Mouse (Mus musculus) neutrophil, adult 65 days (primary cell): ENCODE results near the gene St3gal2. TPM values are rescaled to one million over a fixed set of nuclear protein-coding genes. Genes with fewer than 3 reads are reported as not detected.

Source experiments
- total RNA-seq: library from RNA; stranded (reverse); gene quantifications from 2 replicates; pipeline ENCODE4 v1.2.4, GENCODE M21; 2023

The St3gal2 gene
- total RNA-seq: 31.8 and 34.4 TPM in 2 replicates

GRCm38 (mm10) chr8:110919341-110920031 lies at the start of gene St3gal2:
St3gal2 (plus strand) TSS chr8:110919922.

GRCm38 (mm10) chr8:110901839-110902578 lies 17.7 kb upstream of the St3gal2 start, which contains the start of gene Fuk:
Fuk (minus strand) TSS chr8:110902488.

GRCm38 (mm10) chr8:110997547-110998531 lies 78.1 kb downstream of the St3gal2 start, which contains the start of gene Ddx19a:
Ddx19a (minus strand) TSS chr8:110997800.

Other genes with a start within 250 kb of the St3gal2 start
- 0.54 and 1.00 TPM in 2 replicates for gene Mtss1l, start 198.4 kb upstream of the St3gal2 start, total RNA-seq
- not detected in 2 replicates for gene Il34, start 114.0 kb upstream of the St3gal2 start, total RNA-seq
- 31.1 and 42.8 TPM in 2 replicates for gene Cog4, start 73.3 kb upstream of the St3gal2 start, total RNA-seq
- 53.5 and 66.2 TPM in 2 replicates for gene Sf3b3, start 73.1 kb upstream of the St3gal2 start, total RNA-seq
- 7.5 and 8.5 TPM in 2 replicates for gene Fuk, start 17.4 kb upstream of the St3gal2 start, total RNA-seq
- gene Ddx19a, start 77.9 kb downstream of the St3gal2 start, total RNA-seq: 31.7 and 33.6 TPM in 2 replicates
- gene Ddx19b, start 111.8 kb downstream of the St3gal2 start, total RNA-seq: 6.4 and 9.7 TPM in 2 replicates
- gene Aars, start 113.2 kb downstream of the St3gal2 start, total RNA-seq: 25.9 and 32.6 TPM in 2 replicates
- gene Exosc6, start 136.4 kb downstream of the St3gal2 start, total RNA-seq: 0.50 and 4.2 TPM in 2 replicates
- gene Clec18a, start 172.5 kb downstream of the St3gal2 start, total RNA-seq: not detected in 2 replicates
- gene Pdpr, start 174.7 kb downstream of the St3gal2 start, total RNA-seq: 8.6 and 17.3 TPM in 2 replicates